Mouse (Mus musculus) liver, postnatal 0 days (tissue): ENCODE results near the gene Ctr9.

Source experiments
- CTCF ChIP-seq: sonication (generic); IDR thresholded peaks from 2 replicates; pipeline ENCODE4 v1.5.1; 2016; ENCODE audit warnings: antibody characterized with exemption, low read depth
- EP300 ChIP-seq: IDR thresholded peaks from 2 replicates; pipeline ENCODE4 v1.6.1; 2016; ENCODE audit warnings: antibody characterized with exemption, low read depth, mild to moderate bottlenecking

DNA sequence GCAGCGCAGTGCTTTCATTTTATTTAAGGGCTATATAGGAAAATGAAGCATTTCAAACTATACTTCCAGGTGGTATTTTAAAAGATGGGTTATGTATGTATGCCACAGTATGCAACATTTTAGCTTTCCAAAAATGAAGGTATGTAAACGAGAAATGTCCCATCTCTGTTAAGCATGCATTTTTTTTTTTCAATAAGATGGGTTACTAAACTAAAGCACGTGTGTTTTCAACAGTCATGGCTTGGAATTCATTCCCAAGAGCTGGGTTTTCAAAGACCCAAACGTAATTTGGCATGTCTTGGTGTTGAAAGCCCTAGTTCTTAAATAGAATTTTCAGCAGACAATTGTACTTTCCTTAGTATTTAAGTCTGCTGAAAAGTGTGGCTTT is 55.0 kb downstream of the Ctr9 start:
- TF ChIP-seq EP300 (no peak), CTCF (no peak)
